Mouse (Mus musculus): ENCODE results near the gene Cyp4f37. TPM values are rescaled to one million over a fixed set of nuclear protein-coding genes. Genes with fewer than 3 reads are reported as not detected.
A peak's percentile ranks its signal among the peaks of the same experiment; 100 is the strongest.

The Cyp4f37 gene
- polyA plus RNA-seq, 1 experiment, result 0.48 TPM

DNA sequence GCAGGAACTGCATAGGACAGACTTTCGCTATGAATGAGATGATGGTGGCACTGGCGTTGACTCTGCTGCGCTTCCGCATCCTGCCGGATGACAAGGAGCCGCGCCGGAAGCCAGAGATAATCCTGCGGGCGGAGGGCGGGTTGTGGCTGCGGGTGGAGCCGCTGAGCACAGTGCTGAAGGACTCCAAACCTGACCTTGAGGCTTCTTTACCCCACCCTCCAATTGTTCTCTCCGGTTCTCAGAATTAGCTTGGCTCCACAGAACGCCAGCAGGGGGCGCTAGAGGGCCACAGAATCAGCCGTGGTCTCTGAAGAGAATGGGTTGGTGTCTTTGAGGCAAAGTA is 13.8 kb downstream of the Cyp4f37 start:
- Histone ChIP-seq H3K27ac (ENCODE audit: insufficient read depth, low read depth, low read length) (no peak overlapping the region), H3K4me3 (ENCODE audit: insufficient read depth, low read length) (peak overlapping the region; percentile 41), H3K4me1 (ENCODE audit: control insufficient read depth, insufficient read depth, low read length) (0 out of 2 replicates have a peak, but pooled peaks cover 2% of the 10 kb centered on the region)
- no peak for TF ChIP-seq POLR2A (IDR thresholded peaks at IDR 0.05; ENCODE audit: borderline replicate concordance, low read depth, low read length)
- peak; percentile 96 for TF ChIP-seq CTCF (IDR thresholded peaks at IDR 0.05; ENCODE audit: low read depth, low read length)

- H3K4me3 ChIP-seq (ENCODE audit: insufficient read depth, low read length), result no peak overlapping the region
- TF ChIP-seq POLR2A (IDR thresholded peaks at IDR 0.05; ENCODE audit: borderline replicate concordance, low read depth, low read length) (no peak), CTCF (IDR thresholded peaks at IDR 0.05; ENCODE audit: low read depth, low read length) (no peak)
- H3K4me1 ChIP-seq (ENCODE audit: control insufficient read depth, insufficient read depth, low read length), result 0 out of 2 replicates have a peak, but pooled peaks cover 2% of the 10 kb centered on the region
- no peak overlapping the region for H3K27ac ChIP-seq (ENCODE audit: insufficient read depth, low read depth, low read length)
These were observed 15.2 kb downstream of the Cyp4f37 start for GRCm38 (mm10) chr17:32636341-32636740.

DNA sequence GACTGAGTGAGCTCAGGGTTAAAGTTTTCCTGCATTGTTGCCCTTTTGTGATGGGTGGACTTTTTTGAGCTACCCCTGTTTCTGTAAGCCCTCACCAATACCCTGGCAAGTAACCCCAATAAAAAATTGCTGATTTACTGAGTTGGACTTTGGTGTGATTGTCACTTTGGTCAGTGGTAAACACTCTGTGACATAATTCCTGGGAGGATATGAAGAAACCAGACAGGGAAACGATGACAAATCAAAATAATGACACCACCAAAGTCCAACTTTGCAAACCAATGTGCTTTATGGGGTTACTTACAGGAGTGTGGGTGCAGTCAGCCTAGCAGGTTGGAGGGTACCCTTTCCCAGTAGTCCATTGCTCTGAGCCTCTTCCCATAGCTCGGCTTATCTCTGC is 16.0 kb downstream of the Cyp4f37 start:
- H3K4me1 ChIP-seq (ENCODE audit: control insufficient read depth, insufficient read depth, low read length), result 0 out of 2 replicates have a peak, but pooled peaks cover 2% of the 10 kb centered on the region
- no peak for TF ChIP-seq POLR2A (IDR thresholded peaks at IDR 0.05; ENCODE audit: borderline replicate concordance, low read depth, low read length)
- TF ChIP-seq CTCF (IDR thresholded peaks at IDR 0.05; ENCODE audit: low read depth, low read length), result no peak
- no peak overlapping the region for H3K27ac ChIP-seq (ENCODE audit: insufficient read depth, low read depth, low read length)

GRCm38 (mm10) chr17:32646631-32647030 is 25.5 kb downstream of the Cyp4f37 start:
- H3K27ac ChIP-seq (ENCODE audit: insufficient read depth, low read depth, low read length), result no peak overlapping the region
- H3K4me1 ChIP-seq (ENCODE audit: control insufficient read depth, insufficient read depth, low read length), result no peaks in the 10 kb centered on the region
- H3K4me3 ChIP-seq (ENCODE audit: insufficient read depth, low read length), result no peak overlapping the region
- TF ChIP-seq POLR2A (IDR thresholded peaks at IDR 0.05; ENCODE audit: borderline replicate concordance, low read depth, low read length), result no peak
- no peak for TF ChIP-seq CTCF (IDR thresholded peaks at IDR 0.05; ENCODE audit: low read depth, low read length)

More for the DNA sequence above, 16.0 kb downstream of the Cyp4f37 start:
- H3K4me3 ChIP-seq (ENCODE audit: insufficient read depth, low read length), result no peak overlapping the region

GRCm38 (mm10) chr17:32653860-32654259 is 32.8 kb downstream of the Cyp4f37 start:
- no peak overlapping the region for H3K4me3 ChIP-seq (ENCODE audit: insufficient read depth, low read length)

GRCm38 (mm10) chr17:32657041-32657440 is 35.9 kb downstream of the Cyp4f37 start:
- Histone ChIP-seq H3K4me1 (ENCODE audit: control insufficient read depth, insufficient read depth, low read length) (no peaks in the 10 kb centered on the region), H3K4me3 (ENCODE audit: insufficient read depth, low read length) (no peak overlapping the region), H3K27ac (ENCODE audit: insufficient read depth, low read depth, low read length) (no peak overlapping the region)
- no peak for TF ChIP-seq CTCF (IDR thresholded peaks at IDR 0.05; ENCODE audit: low read depth, low read length)
- no peak for TF ChIP-seq POLR2A (IDR thresholded peaks at IDR 0.05; ENCODE audit: borderline replicate concordance, low read depth, low read length)

More at GRCm38 (mm10) chr17:32653860-32654259, 32.8 kb downstream of the Cyp4f37 start:
- TF ChIP-seq CTCF (IDR thresholded peaks at IDR 0.05; ENCODE audit: low read depth, low read length) (no peak), POLR2A (IDR thresholded peaks at IDR 0.05; ENCODE audit: borderline replicate concordance, low read depth, low read length) (no peak)
- Histone ChIP-seq H3K27ac (ENCODE audit: insufficient read depth, low read depth, low read length) (no peak overlapping the region), H3K4me1 (ENCODE audit: control insufficient read depth, insufficient read depth, low read length) (no peaks in the 10 kb centered on the region)

- TF ChIP-seq POLR2A (IDR thresholded peaks at IDR 0.05; ENCODE audit: borderline replicate concordance, low read depth, low read length), result no peak
- no peak overlapping the region for H3K27ac ChIP-seq (ENCODE audit: insufficient read depth, low read depth, low read length)
- H3K4me3 ChIP-seq (ENCODE audit: insufficient read depth, low read length), result no peak overlapping the region
- H3K4me1 ChIP-seq (ENCODE audit: control insufficient read depth, insufficient read depth, low read length), result no peaks in the 10 kb centered on the region
These were observed 37.1 kb downstream of the Cyp4f37 start for GRCm38 (mm10) chr17:32658246-32658645.

GRCm38 (mm10) chr17:32658712-32659111 is 37.6 kb downstream of the Cyp4f37 start, which contains the start of gene Cyp4f40:
Gene Cyp4f40, plus strand, starts transcription at chr17:32658900.
- H3K4me1 ChIP-seq (ENCODE audit: control insufficient read depth, insufficient read depth, low read length), result no peaks in the 10 kb centered on the region
- TF ChIP-seq POLR2A (IDR thresholded peaks at IDR 0.05; ENCODE audit: borderline replicate concordance, low read depth, low read length) (no peak), CTCF (IDR thresholded peaks at IDR 0.05; ENCODE audit: low read depth, low read length) (no peak)
- H3K4me3 ChIP-seq (ENCODE audit: insufficient read depth, low read length), result no peak within 1 kb of the TSS

GRCm38 (mm10) chr17:32673976-32674375 is 52.9 kb downstream of the Cyp4f37 start:
- no peak overlapping the region for H3K4me3 ChIP-seq (ENCODE audit: insufficient read depth, low read length)
- TF ChIP-seq CTCF (IDR thresholded peaks at IDR 0.05; ENCODE audit: low read depth, low read length) (no peak), POLR2A (IDR thresholded peaks at IDR 0.05; ENCODE audit: borderline replicate concordance, low read depth, low read length) (no peak)
- no peaks in the 10 kb centered on the region for H3K4me1 ChIP-seq (ENCODE audit: control insufficient read depth, insufficient read depth, low read length)
- no peak overlapping the region for H3K27ac ChIP-seq (ENCODE audit: insufficient read depth, low read depth, low read length)

More at GRCm38 (mm10) chr17:32658712-32659111, 37.6 kb downstream of the Cyp4f37 start, which contains the start of gene Cyp4f40:
- H3K27ac ChIP-seq (ENCODE audit: insufficient read depth, low read depth, low read length), result no peak within 1 kb of the TSS

- TF ChIP-seq POLR2A (IDR thresholded peaks at IDR 0.05; ENCODE audit: borderline replicate concordance, low read depth, low read length) (no peak), CTCF (IDR thresholded peaks at IDR 0.05; ENCODE audit: low read depth, low read length) (no peak)
These were observed 55.0 kb downstream of the Cyp4f37 start for GRCm38 (mm10) chr17:32676040-32676635.

More at GRCm38 (mm10) chr17:32676040-32676635, 55.0 kb downstream of the Cyp4f37 start:
- H3K27ac ChIP-seq (ENCODE audit: insufficient read depth, low read depth, low read length), result no peak overlapping the region
- no peak overlapping the region for H3K4me3 ChIP-seq (ENCODE audit: insufficient read depth, low read length)
- H3K4me1 ChIP-seq (ENCODE audit: control insufficient read depth, insufficient read depth, low read length), result no peaks in the 10 kb centered on the region

Data from bone marrow macrophage, adult 2 months (primary cell).